Mouse (Mus musculus): ENCODE results near the gene Fkbp6. TPM values are rescaled to one million over a fixed set of nuclear protein-coding genes. Genes with fewer than 3 reads are reported as not detected.

Gene Fkbp6
- polyA plus RNA-seq, 1 experiment from 2014 or later, result not detected

DNA sequence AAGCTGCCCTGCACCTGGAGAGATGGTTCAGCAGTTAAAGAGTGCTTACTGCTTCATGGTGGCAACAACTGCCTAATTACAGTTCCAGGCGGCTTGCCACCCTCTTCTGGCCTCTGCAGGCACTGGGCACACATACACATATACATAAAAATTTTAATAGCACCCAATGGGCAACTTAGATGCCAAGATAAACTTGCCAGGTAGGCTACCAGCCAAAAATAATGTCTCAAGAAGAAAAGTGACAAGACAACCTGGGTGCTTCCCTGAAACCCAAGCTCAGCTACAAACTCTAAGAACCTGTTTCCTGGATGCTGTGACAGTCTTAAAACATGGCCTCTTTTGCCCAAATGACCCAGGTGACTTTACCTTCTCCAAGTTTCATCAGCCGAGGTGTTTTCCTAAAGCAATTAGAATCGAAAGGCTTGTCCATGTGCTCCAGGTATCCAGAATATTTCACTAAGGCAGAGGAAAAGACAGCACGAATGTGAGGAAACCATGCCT lies 2.3 kb downstream of the Fkbp6 start:
- H3K36me3 ChIP-seq, result no peaks in the 10 kb centered on the region
- H3K4me1 ChIP-seq, result no peaks in the 10 kb centered on the region
- H3K4me2 ChIP-seq (replicated peaks), result no peak overlapping the region
- no peaks in the 10 kb centered on the region for H3K27me3 ChIP-seq
- 69% methylated on average over 4 of the region's 4 CpGs for WGBS
- H3K9ac ChIP-seq, result no peak overlapping the region
- no peak overlapping the region for H3K4me3 ChIP-seq
- H3K9me3 ChIP-seq (replicated peaks), result 0 out of 2 replicates have a peak, but pooled peaks cover 10% of the 10 kb centered on the region
- H3K27ac ChIP-seq, result no peak overlapping the region
- no peak for ATAC-seq (ENCODE audit: low FRiP score)

DNA sequence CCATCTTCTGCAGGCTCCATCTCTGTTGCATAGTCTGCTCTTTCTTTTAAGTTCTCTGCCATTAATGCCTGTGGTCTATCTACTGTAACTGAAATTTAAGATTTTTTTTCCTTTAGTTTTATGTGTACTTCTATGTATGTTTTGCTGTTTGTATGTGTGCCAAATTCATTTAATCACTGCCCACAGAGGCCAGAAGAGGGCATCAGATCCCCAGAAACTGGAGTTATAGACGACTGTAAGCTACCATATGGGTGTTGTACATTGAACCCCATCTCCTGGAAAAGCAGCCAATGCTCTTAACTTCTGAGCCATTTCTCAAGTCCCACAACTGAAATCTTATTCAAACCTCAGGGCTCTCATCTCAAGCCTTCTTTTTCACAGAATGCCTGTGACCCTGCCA lies 3.4 kb downstream of the Fkbp6 start:
- ATAC-seq (ENCODE audit: low FRiP score), result no peak
- H3K27ac ChIP-seq, result no peak overlapping the region
- WGBS, result 34% methylated on average over 1 of the region's 1 CpGs
- H3K4me2 ChIP-seq (replicated peaks), result no peak overlapping the region
- H3K36me3 ChIP-seq, result no peaks in the 10 kb centered on the region
- H3K27me3 ChIP-seq, result no peaks in the 10 kb centered on the region
- no peak overlapping the region for H3K9ac ChIP-seq
- H3K4me1 ChIP-seq, result no peaks in the 10 kb centered on the region
- 0 out of 2 replicates have a peak, but pooled peaks cover 10% of the 10 kb centered on the region for H3K9me3 ChIP-seq (replicated peaks)
- no peak overlapping the region for H3K4me3 ChIP-seq

DNA sequence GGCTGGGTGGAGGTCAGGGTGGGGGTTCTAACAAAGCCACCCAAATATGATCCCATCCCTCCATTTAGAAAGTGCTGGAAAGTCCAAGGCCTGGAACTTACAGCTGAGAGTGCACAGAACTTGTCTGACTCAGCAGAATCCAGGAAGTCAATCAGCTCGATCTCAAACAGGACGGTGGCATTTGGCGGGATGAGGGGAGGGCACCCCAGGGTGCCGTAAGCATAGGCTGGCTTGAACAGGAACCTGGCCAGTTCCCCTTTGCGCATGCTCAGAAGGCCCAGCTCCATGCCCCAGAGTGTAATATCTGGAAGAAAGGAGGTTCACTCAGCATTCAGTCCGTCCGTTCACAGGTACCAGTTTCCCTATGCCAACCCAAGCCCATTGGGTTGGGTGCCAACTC lies 3.9 kb downstream of the Fkbp6 start:
- no peak for ATAC-seq (ENCODE audit: low FRiP score)
- 77% methylated on average over 7 of the region's 7 CpGs for WGBS
- Histone ChIP-seq H3K4me2 (replicated peaks) (no peak overlapping the region), H3K4me1 (no peaks in the 10 kb centered on the region), H3K9me3 (replicated peaks) (0 out of 2 replicates have a peak, but pooled peaks cover 10% of the 10 kb centered on the region), H3K36me3 (no peaks in the 10 kb centered on the region), H3K9ac (no peak overlapping the region), H3K27me3 (no peaks in the 10 kb centered on the region), H3K4me3 (no peak overlapping the region), H3K27ac (no peak overlapping the region)

DNA sequence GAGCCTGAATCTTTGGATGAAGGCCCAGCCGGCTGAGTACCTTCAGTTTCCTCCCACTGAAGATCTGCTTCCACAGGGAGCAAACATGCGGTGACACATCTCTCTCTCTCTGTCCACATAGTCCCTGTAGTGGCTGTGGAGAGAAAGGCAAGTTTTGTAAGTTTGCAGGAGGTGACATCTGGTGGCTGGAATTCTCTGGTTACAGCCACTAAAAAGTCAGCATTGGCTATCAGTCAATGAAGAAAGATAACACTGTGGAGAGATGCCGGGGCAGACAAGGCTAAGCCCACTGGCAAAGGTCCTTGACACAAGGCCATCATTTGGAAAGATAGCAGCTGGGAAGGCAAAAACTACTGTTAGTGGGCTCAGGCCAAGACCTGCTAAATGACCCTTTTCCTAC lies 12.3 kb downstream of the Fkbp6 start:
- WGBS, result 60% methylated on average over 3 of the region's 3 CpGs
- no peak for ATAC-seq (ENCODE audit: low FRiP score)
- H3K9ac ChIP-seq, result no peak overlapping the region
- H3K4me2 ChIP-seq (replicated peaks), result no peak overlapping the region
- no peak overlapping the region for H3K27ac ChIP-seq
- H3K27me3 ChIP-seq, result no peaks in the 10 kb centered on the region
- H3K36me3 ChIP-seq, result no peaks in the 10 kb centered on the region
- no peaks in the 10 kb centered on the region for H3K9me3 ChIP-seq (replicated peaks)
- no peaks in the 10 kb centered on the region for H3K4me1 ChIP-seq
- H3K4me3 ChIP-seq, result no peak overlapping the region

DNA sequence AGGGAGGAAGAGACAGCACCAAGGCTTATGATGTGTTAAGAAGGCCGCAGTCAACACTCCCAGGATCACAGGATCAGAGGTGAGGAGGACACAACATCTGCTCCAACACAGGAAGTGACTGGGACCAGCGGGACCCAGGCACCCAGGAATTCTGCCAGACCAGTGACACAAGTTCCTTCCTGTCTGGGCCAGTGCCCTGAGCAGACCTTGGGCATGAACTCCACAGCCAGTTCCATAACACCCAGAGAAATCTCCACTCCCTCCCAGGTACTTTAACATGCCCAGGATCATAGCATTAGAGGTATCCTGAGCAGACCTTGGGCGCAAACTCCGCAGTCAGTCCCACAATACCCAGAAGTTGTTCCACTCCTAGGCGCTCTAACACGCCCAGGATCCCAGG lies 18.7 kb downstream of the Fkbp6 start:
- Histone ChIP-seq H3K4me1 (no peaks in the 10 kb centered on the region), H3K27ac (no peak overlapping the region), H3K27me3 (no peaks in the 10 kb centered on the region), H3K4me2 (replicated peaks) (no peak overlapping the region), H3K4me3 (no peak overlapping the region), H3K36me3 (no peaks in the 10 kb centered on the region), H3K9ac (no peak overlapping the region), H3K9me3 (replicated peaks) (no peaks in the 10 kb centered on the region)
- no peak for ATAC-seq (ENCODE audit: low FRiP score)
- 83% methylated on average over 6 of the region's 6 CpGs for WGBS

DNA sequence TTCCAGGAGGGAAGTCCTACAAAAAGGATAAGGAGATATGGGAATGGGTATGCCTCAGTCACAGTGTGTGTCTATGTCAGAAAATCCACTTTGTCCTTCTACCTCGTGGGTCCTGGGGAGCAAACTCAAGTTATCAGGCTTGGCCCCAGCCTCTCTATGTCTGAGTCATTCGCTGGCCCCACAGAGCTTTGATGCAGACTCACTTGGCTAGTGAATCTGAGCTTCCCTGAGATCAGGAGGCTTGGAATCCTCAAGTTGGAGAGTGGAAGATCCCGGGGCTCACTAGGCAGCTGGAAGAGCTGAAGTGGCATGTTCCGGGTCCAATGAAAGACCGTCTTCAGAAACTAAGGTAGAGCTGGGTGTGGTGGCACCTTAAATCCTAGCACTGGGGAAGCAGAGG lies 19.6 kb downstream of the Fkbp6 start:
- no peak for ATAC-seq (ENCODE audit: low FRiP score)
- Histone ChIP-seq H3K27me3 (no peaks in the 10 kb centered on the region), H3K4me3 (no peak overlapping the region), H3K27ac (no peak overlapping the region), H3K9me3 (replicated peaks) (no peaks in the 10 kb centered on the region), H3K4me1 (no peaks in the 10 kb centered on the region), H3K9ac (no peak overlapping the region), H3K4me2 (replicated peaks) (no peak overlapping the region), H3K36me3 (no peaks in the 10 kb centered on the region)
- WGBS, result 87% methylated on average over 5 of the region's 5 CpGs

DNA sequence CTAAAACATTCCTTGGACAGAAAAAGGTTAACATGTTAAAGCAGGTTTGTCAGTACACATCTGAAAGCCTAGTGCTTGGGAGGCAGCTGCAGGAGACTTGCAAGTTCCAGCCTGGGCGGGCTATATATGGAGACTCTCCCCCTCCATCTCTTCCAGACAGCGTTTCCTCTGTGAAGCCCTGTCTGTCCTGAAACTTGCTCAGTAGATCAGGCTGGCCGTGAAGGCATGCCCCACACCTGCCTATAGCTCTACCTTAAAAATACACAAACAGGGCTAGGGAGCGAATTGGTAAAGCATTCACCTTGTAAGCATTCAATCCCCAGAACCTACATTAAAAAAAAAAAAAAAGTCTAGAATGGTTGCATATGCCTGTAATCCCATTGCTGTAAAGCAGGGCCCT lies 20.4 kb downstream of the Fkbp6 start:
- no peak overlapping the region for H3K9ac ChIP-seq
- no peaks in the 10 kb centered on the region for H3K36me3 ChIP-seq
- H3K4me2 ChIP-seq (replicated peaks), result no peak overlapping the region
- no peak overlapping the region for H3K4me3 ChIP-seq
- no peaks in the 10 kb centered on the region for H3K27me3 ChIP-seq
- H3K4me1 ChIP-seq, result no peaks in the 10 kb centered on the region
- 83% methylated on average over 4 of the region's 4 CpGs for WGBS
- ATAC-seq (ENCODE audit: low FRiP score), result no peak
- no peaks in the 10 kb centered on the region for H3K9me3 ChIP-seq (replicated peaks)
- no peak overlapping the region for H3K27ac ChIP-seq

DNA sequence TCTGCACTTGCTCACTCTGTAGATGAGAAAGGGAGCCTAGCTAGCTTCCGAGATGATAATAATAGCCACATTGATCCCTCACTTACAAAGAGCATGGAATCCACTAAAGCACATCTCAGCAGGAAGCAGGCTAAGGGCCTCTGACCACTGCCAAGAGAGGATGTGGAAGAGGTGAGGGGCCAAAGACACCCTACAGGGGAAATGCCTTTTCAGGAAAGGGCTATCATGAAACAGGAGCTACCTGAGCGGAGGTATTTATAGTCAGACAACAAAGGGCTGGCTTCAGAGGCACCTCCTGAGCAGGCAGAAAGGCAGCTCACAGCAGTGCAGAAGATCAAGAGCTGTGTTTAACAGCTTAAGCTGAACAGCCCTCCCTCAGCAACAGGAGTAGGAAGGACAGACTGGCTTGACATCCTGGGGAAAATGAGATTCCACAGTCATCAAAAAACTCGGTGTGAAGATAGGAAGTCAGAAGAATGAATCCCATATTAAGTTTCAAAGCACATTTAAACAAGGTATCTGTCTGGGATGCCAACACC lies 23.7 kb downstream of the Fkbp6 start:
- Histone ChIP-seq H3K4me2 (replicated peaks) (no peak overlapping the region), H3K27me3 (no peaks in the 10 kb centered on the region), H3K27ac (no peak overlapping the region), H3K36me3 (no peaks in the 10 kb centered on the region), H3K4me3 (no peak overlapping the region), H3K4me1 (no peaks in the 10 kb centered on the region), H3K9ac (no peak overlapping the region), H3K9me3 (replicated peaks) (no peaks in the 10 kb centered on the region)
- WGBS, result 14% methylated on average over 3 of the region's 3 CpGs
- no peak for ATAC-seq (ENCODE audit: low FRiP score)

DNA sequence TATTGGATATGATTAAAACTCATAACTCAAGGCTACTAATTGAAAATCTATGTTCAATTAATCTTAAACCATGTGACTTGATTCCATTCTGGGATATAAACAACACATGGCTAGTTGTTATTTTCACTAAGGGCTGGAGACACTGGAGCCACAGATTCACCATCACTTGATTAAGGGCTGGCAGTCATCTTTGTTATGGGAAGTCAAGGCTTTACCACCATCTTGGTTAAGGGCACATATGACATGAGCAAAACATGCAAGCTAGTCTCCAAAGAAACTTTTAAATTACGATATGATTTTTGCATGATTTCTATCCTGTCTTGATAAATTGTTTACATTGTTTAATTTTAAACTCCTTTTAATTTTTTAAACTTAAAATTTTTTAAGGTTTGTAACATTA lies 27.6 kb downstream of the Fkbp6 start:
- H3K4me1 ChIP-seq, result no peaks in the 10 kb centered on the region
- no peaks in the 10 kb centered on the region for H3K9me3 ChIP-seq (replicated peaks)
- no peaks in the 10 kb centered on the region for H3K27me3 ChIP-seq
- H3K27ac ChIP-seq, result no peak overlapping the region
- 87% methylated on average over 1 of the region's 1 CpGs for WGBS
- no peak for ATAC-seq (ENCODE audit: low FRiP score)
- H3K4me3 ChIP-seq, result no peak overlapping the region
- H3K4me2 ChIP-seq (replicated peaks), result no peak overlapping the region
- no peaks in the 10 kb centered on the region for H3K36me3 ChIP-seq
- H3K9ac ChIP-seq, result no peak overlapping the region

DNA sequence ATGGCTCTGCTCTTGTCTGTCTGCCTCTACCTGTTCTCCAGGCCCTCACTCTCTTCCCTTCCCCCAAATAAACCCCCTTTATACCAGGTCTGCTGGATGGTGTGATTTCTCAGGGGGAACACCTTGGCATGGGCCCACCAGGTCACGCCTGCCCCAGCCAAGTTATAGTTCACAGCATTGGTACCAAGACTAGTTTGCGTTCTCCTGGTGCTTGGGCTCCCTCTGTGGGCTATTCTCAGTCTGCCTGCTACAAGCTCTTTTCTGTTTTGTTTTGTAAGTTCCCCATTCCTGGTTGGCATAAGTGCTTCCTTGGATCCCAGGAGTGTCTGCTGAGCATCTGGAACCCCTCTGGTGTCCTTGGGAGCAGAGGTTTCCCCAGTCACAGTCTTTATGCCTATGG lies 30.0 kb downstream of the Fkbp6 start:
- WGBS, result 53% methylated on average over 2 of the region's 2 CpGs
- no peak for ATAC-seq (ENCODE audit: low FRiP score)
- Histone ChIP-seq H3K4me1 (no peaks in the 10 kb centered on the region), H3K4me3 (no peak overlapping the region), H3K9ac (no peak overlapping the region), H3K9me3 (replicated peaks) (no peaks in the 10 kb centered on the region), H3K36me3 (no peaks in the 10 kb centered on the region), H3K4me2 (replicated peaks) (no peak overlapping the region), H3K27ac (no peak overlapping the region), H3K27me3 (no peaks in the 10 kb centered on the region)

DNA sequence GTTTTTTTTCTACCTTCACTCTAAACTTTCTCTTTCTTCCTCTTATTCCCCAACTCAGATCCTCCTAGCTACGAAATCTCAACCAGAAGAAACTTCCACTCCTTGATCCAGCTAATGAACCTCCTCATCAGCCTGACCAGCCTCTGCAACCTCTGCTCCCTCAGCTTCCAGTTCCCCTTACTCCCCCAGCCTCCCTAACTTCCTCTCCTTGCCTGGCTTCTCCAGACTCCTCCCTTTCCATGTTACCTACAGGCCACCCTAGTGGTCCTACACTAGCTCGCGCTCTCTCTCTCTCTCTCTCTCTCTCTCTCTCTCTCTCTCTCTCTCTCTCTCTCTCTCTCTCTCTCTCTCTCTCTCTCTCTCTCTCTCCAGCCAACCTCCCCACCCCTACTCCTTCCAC lies 33.7 kb downstream of the Fkbp6 start:
- Histone ChIP-seq H3K4me3 (no peak overlapping the region), H3K4me1 (no peaks in the 10 kb centered on the region), H3K27me3 (0 out of 2 replicates have a peak, but pooled peaks cover 2% of the 10 kb centered on the region), H3K9me3 (replicated peaks) (no peaks in the 10 kb centered on the region), H3K4me2 (replicated peaks) (no peak overlapping the region), H3K9ac (no peak overlapping the region), H3K27ac (no peak overlapping the region), H3K36me3 (no peaks in the 10 kb centered on the region)
- 96% methylated on average over 3 of the region's 3 CpGs for WGBS
- no peak for ATAC-seq (ENCODE audit: low FRiP score)

DNA sequence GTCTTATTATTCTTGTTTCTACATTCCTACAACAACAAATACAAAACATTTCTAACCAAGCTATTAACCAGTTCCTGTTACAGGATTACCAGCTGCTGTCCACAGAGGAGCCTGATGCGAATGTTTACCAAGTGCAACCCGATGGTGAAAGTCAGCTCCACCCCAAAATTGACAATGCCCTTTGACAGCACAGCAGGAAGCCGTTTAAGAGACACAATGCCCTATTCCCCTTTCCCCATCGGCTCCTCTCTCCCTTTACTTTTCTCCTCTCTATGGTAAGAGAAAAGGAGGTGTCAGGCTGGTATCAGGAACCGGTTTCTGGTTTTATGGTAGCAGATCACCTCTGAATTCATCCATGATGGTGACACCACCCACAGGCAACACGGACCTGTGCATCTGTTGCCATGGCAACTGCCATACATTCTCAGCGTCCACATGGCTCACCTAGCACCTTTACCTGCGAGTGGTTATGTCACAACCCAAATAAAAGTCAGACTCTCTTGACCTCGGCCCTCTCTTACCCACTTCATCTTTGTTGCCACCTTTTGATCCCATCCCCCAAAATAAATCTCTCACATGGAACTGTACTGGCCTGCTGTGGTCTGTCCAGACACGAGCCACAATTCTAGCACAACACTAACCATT lies 43.4 kb downstream of the Fkbp6 start:
- ATAC-seq (ENCODE audit: low FRiP score), result no peak
- Histone ChIP-seq H3K4me3 (no peak overlapping the region), H3K4me1 (no peaks in the 10 kb centered on the region), H3K27me3 (no peaks in the 10 kb centered on the region), H3K9ac (no peak overlapping the region), H3K4me2 (replicated peaks) (no peak overlapping the region), H3K36me3 (no peaks in the 10 kb centered on the region), H3K27ac (no peak overlapping the region), H3K9me3 (replicated peaks) (no peaks in the 10 kb centered on the region)
- WGBS, result 41% methylated on average over 10 of the region's 10 CpGs

DNA sequence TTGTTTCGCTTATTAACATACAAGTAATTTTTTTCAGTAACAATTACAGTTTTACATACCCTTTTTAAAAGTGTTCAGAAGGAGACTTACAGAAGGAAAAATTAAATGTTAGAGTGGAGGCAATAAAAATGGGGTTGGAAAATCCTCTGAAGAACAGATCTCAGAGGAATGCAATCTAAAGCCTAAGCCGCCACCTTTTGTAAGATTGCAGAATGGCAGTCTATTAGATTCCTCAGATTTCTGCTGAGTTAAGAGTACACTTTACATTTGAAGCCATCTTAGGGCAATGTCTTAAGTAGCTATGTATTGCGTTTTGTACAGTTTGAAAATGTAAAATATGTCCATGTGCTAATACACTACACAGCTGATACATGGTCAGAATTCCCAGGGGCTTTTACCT lies 47.4 kb downstream of the Fkbp6 start:
- Histone ChIP-seq H3K9ac (no peak overlapping the region), H3K9me3 (replicated peaks) (no peaks in the 10 kb centered on the region), H3K27me3 (0 out of 2 replicates have a peak, but pooled peaks cover 3% of the 10 kb centered on the region), H3K4me3 (no peak overlapping the region), H3K36me3 (no peaks in the 10 kb centered on the region), H3K27ac (no peak overlapping the region), H3K4me2 (replicated peaks) (no peak overlapping the region), H3K4me1 (no peaks in the 10 kb centered on the region)
- 80% methylated on average over 3 of the region's 3 CpGs for WGBS
- ATAC-seq (ENCODE audit: low FRiP score), result no peak

Measured in hindbrain, embryonic 12.5 days (tissue).